Mouse (Mus musculus): ENCODE measurements around the gene Bcl2l15. TPM values are rescaled to one million over a fixed set of nuclear protein-coding genes. Genes with fewer than 3 reads are reported as not detected.
A peak's percentile ranks its signal among the peaks of the same experiment; 100 is the strongest.
"Not testable (repeated sequence)": the region's sequence is repeated elsewhere in the genome, so short reads cannot be mapped to it uniquely, and the experiment has no call there.

The Bcl2l15 gene
- 0.14 TPM in 1 of 2 replicates, not detected in the other for polyA plus RNA-seq (2015; fragmentation: Nextera tagmentation; extraction: Ambion mirVana)

- ATAC-seq (ENCODE audit: low FRiP score, low TSS enrichment), result no peak
- Histone ChIP-seq H3K36me3 (ENCODE audit: insufficient read depth, low read length) (no peaks in the 10 kb centered on the region), H3K4me3 (ENCODE audit: low read length) (no peak within 1 kb of the TSS), H3K9ac (replicated peaks; ENCODE audit: low read length) (no peak within 1 kb of the TSS), H3K27ac (ENCODE audit: low read length) (no peak within 1 kb of the TSS), H3K4me1 (ENCODE audit: insufficient read depth, low read length) (no peaks in the 10 kb centered on the region), H3K9me3 (ENCODE audit: low read length) (no peaks in the 10 kb centered on the region), H3K4me2 (replicated peaks; ENCODE audit: low read depth, low read length) (no peak within 1 kb of the TSS), H3K27me3 (ENCODE audit: insufficient read depth, low read length) (no peaks in the 10 kb centered on the region)
These were observed at the start of gene Bcl2l15 for GRCm38 (mm10) chr3:103832426-103832825. Bcl2l15 (plus strand) TSS chr3:103832601.

- 83% methylated on average over 4 of the region's 4 CpGs for WGBS
- Histone ChIP-seq H3K27me3 (ENCODE audit: insufficient read depth, low read length) (no peaks in the 10 kb centered on the region), H3K4me1 (ENCODE audit: insufficient read depth, low read length) (0 out of 2 replicates have a peak, but pooled peaks cover 6% of the 10 kb centered on the region), H3K9ac (replicated peaks; ENCODE audit: low read length) (no peak overlapping the region), H3K4me3 (ENCODE audit: low read length) (no peak overlapping the region), H3K4me2 (replicated peaks; ENCODE audit: low read depth, low read length) (no peak overlapping the region), H3K27ac (ENCODE audit: low read length) (no peak overlapping the region), H3K36me3 (ENCODE audit: insufficient read depth, low read length) (0 out of 2 replicates have a peak, but pooled peaks cover 3% of the 10 kb centered on the region), H3K9me3 (ENCODE audit: low read length) (no peaks in the 10 kb centered on the region)
- ATAC-seq (ENCODE audit: low FRiP score, low TSS enrichment), result no peak
These were observed 49.4 kb upstream of the Bcl2l15 start for GRCm38 (mm10) chr3:103782844-103783609.

- ATAC-seq (ENCODE audit: low FRiP score, low TSS enrichment), result no peak
- WGBS, result 55% methylated on average over 7 of the region's 7 CpGs
- Histone ChIP-seq H3K4me1 (ENCODE audit: insufficient read depth, low read length) (peaks cover 27% of the 10 kb centered on the region), H3K27ac (ENCODE audit: low read length) (no peak overlapping the region), H3K4me2 (replicated peaks; ENCODE audit: low read depth, low read length) (no peak overlapping the region), H3K9me3 (ENCODE audit: low read length) (no peaks in the 10 kb centered on the region), H3K36me3 (ENCODE audit: insufficient read depth, low read length) (no peaks in the 10 kb centered on the region), H3K27me3 (ENCODE audit: insufficient read depth, low read length) (no peaks in the 10 kb centered on the region), H3K9ac (replicated peaks; ENCODE audit: low read length) (no peak overlapping the region), H3K4me3 (ENCODE audit: low read length) (no peak overlapping the region)
These were observed 45.2 kb upstream of the Bcl2l15 start for GRCm38 (mm10) chr3:103787225-103787624.

DNA sequence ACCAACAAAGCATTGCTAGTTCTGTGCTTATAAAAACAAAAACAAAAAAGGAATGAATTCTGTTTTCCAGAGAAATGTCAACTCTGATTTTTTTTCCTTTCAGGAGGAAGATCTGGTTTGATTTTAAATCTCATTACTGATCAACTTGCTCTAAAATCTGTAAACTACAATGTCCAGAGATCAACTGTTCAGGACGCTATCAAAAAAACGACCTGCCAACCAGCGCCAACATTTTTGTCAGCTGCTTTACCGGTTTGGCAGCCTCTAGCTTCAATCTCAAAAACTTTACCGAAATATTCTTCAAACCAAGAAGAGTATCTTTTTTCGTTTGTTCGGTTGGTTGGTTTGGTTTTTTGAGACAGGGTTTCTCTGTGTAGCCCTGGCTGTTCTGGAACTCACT lies 43.3 kb upstream of the Bcl2l15 start:
- no peak for ATAC-seq (ENCODE audit: low FRiP score, low TSS enrichment)
- 77% methylated on average over 7 of the region's 7 CpGs for whole genome bisulfite sequencing
- H3K4me3 ChIP-seq (ENCODE audit: low read length), result peak overlapping the region; percentile 59; the same call in 1 of the 2 replicates
- no peaks in the 10 kb centered on the region for H3K27me3 ChIP-seq (ENCODE audit: insufficient read depth, low read length)
- H3K4me1 ChIP-seq (ENCODE audit: insufficient read depth, low read length), result peaks cover 27% of the 10 kb centered on the region
- H3K27ac ChIP-seq (ENCODE audit: low read length), result no peak overlapping the region
- H3K4me2 ChIP-seq (replicated peaks; ENCODE audit: low read depth, low read length), result peak overlapping the region; percentile 75
- H3K36me3 ChIP-seq (ENCODE audit: insufficient read depth, low read length), result no peaks in the 10 kb centered on the region
- H3K9ac ChIP-seq (replicated peaks; ENCODE audit: low read length), result no peak overlapping the region
- no peaks in the 10 kb centered on the region for H3K9me3 ChIP-seq (ENCODE audit: low read length)

GRCm38 (mm10) chr3:103789891-103790345 lies 42.5 kb upstream of the Bcl2l15 start:
- Histone ChIP-seq H3K4me2 (replicated peaks; ENCODE audit: low read depth, low read length) (peak overlapping the region; percentile 75), H3K4me3 (ENCODE audit: low read length) (peak overlapping the region; percentile 59), H3K9me3 (ENCODE audit: low read length) (no peaks in the 10 kb centered on the region), H3K4me1 (ENCODE audit: insufficient read depth, low read length) (peaks cover 25% of the 10 kb centered on the region), H3K27me3 (ENCODE audit: insufficient read depth, low read length) (no peaks in the 10 kb centered on the region), H3K27ac (ENCODE audit: low read length) (peak overlapping the region; percentile 61), H3K36me3 (ENCODE audit: insufficient read depth, low read length) (no peaks in the 10 kb centered on the region), H3K9ac (replicated peaks; ENCODE audit: low read length) (peak overlapping the region; percentile 92)
- ATAC-seq (ENCODE audit: low FRiP score, low TSS enrichment), result no peak
- 2% methylated on average over 14 of the region's 14 CpGs for WGBS

DNA sequence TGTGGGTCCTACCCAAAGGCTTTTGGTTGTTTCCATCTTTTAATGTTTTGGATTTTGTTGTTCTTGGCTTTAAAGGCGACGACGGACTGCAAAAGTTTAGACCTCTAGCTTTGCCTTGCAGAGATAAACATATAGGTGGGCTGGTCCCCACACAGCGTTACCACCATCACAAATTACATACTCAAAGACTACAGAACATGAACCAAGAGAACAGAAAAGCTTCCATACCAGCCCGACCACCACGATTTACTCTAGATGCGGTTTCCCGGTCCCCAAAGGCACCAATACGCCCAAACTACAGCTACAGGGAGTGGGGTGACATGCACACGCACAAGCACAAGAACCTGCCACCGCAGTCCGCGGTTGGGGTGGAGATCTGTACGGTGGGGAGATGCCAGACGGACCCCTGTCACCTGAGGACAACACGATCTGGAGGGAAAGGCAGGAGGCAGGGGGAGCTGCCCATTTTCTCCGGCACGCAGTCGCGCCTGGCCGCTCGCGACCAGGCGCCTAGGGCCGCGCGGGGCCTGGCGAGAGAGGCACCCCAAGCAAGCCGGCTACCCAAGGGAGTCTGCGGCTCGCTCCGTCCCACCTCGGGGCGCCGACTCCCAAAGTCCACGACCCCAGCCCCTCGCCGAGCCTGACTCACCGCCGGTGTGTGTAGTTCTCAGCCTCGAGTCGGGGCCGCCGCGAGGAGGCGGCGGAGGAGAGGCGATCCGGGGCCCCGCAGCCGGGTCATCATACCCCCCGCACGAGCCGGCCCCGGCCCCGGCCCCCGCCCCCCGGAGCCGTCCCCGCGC lies 41.9 kb upstream of the Bcl2l15 start:
- WGBS, result under 1% methylated on average over 48 of the region's 61 CpGs
- ATAC-seq (ENCODE audit: low FRiP score, low TSS enrichment), result peak; percentile 87
- H3K4me2 ChIP-seq (replicated peaks; ENCODE audit: low read depth, low read length), result peak overlapping the region; percentile 75
- peak overlapping the region; percentile 61 for H3K27ac ChIP-seq (ENCODE audit: low read length)
- no peaks in the 10 kb centered on the region for H3K9me3 ChIP-seq (ENCODE audit: low read length)
- peak overlapping the region; percentile 92 for H3K9ac ChIP-seq (replicated peaks; ENCODE audit: low read length)
- peak overlapping the region; percentile 59 for H3K4me3 ChIP-seq (ENCODE audit: low read length)
- peaks cover 22% of the 10 kb centered on the region for H3K4me1 ChIP-seq (ENCODE audit: insufficient read depth, low read length)
- no peaks in the 10 kb centered on the region for H3K36me3 ChIP-seq (ENCODE audit: insufficient read depth, low read length)
- H3K27me3 ChIP-seq (ENCODE audit: insufficient read depth, low read length), result no peaks in the 10 kb centered on the region

GRCm38 (mm10) chr3:103791230-103792110 lies 40.9 kb upstream of the Bcl2l15 start, which contains the start of gene Hipk1:
Hipk1 (minus strand) TSS chr3:103791563.
- Histone ChIP-seq H3K4me1 (ENCODE audit: insufficient read depth, low read length) (peaks cover 22% of the 10 kb centered on the region), H3K9ac (replicated peaks; ENCODE audit: low read length) (peak within 1 kb of the TSS; percentile 92), H3K27ac (ENCODE audit: low read length) (peak within 1 kb of the TSS; percentile 61), H3K4me2 (replicated peaks; ENCODE audit: low read depth, low read length) (peak within 1 kb of the TSS; percentile 75), H3K36me3 (ENCODE audit: insufficient read depth, low read length) (no peaks in the 10 kb centered on the region), H3K9me3 (ENCODE audit: low read length) (no peaks in the 10 kb centered on the region), H3K4me3 (ENCODE audit: low read length) (peak within 1 kb of the TSS; percentile 59), H3K27me3 (ENCODE audit: insufficient read depth, low read length) (no peaks in the 10 kb centered on the region)
- peak; percentile 97 for ATAC-seq (ENCODE audit: low FRiP score, low TSS enrichment)
- 11% methylated on average over 40 of the region's 49 CpGs for WGBS

GRCm38 (mm10) chr3:103792111-103792406 lies 40.3 kb upstream of the Bcl2l15 start:
- H3K4me1 ChIP-seq (ENCODE audit: insufficient read depth, low read length), result peaks cover 22% of the 10 kb centered on the region
- not testable (repeated sequence) for H3K9me3 ChIP-seq (ENCODE audit: low read length); H3K4me2 ChIP-seq (replicated peaks; ENCODE audit: low read depth, low read length); H3K9ac ChIP-seq (replicated peaks; ENCODE audit: low read length); ATAC-seq (ENCODE audit: low FRiP score, low TSS enrichment); H3K4me3 ChIP-seq (ENCODE audit: low read length); H3K36me3 ChIP-seq (ENCODE audit: insufficient read depth, low read length); H3K27me3 ChIP-seq (ENCODE audit: insufficient read depth, low read length); H3K27ac ChIP-seq (ENCODE audit: low read length)
- 79% methylated on average over 5 of the region's 5 CpGs for WGBS

DNA sequence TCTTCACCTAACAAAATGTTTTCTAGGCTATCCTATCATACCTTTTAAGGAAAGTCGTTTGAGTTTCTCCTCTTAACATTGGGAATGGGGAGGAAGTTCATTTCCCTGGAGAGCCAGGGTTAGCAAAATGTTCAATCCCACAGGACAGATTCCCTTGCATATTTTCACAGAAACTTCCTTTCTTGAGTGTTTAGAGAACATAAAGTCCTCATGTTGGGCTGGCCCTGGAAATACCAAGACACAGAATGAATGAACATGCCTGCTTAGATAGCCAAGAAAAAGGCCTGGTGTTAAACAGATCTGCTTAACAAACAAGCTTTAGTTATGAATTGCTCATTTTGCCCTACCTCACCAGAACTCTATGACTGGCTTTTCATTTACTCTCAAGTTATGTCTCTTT lies 39.8 kb upstream of the Bcl2l15 start:
- Histone ChIP-seq H3K9me3 (ENCODE audit: low read length) (no peaks in the 10 kb centered on the region), H3K36me3 (ENCODE audit: insufficient read depth, low read length) (no peaks in the 10 kb centered on the region), H3K4me1 (ENCODE audit: insufficient read depth, low read length) (peaks cover 22% of the 10 kb centered on the region), H3K9ac (replicated peaks; ENCODE audit: low read length) (no peak overlapping the region), H3K27ac (ENCODE audit: low read length) (no peak overlapping the region), H3K4me3 (ENCODE audit: low read length) (no peak overlapping the region), H3K4me2 (replicated peaks; ENCODE audit: low read depth, low read length) (no peak overlapping the region), H3K27me3 (ENCODE audit: insufficient read depth, low read length) (no peaks in the 10 kb centered on the region)
- 69% methylated on average over 1 of the region's 1 CpGs for WGBS
- ATAC-seq (ENCODE audit: low FRiP score, low TSS enrichment), result no peak
